Mouse (Mus musculus) granulocyte monocyte progenitor cell, adult 5-6 weeks (primary cell): ENCODE data around the gene Ccer2. TPM values are rescaled to one million over a fixed set of nuclear protein-coding genes. Genes with fewer than 3 reads are reported as not detected.

Source experiments
- ATAC-seq: replicated peaks from 2 replicates; pipeline ENCODE4 v1.8.0; 2016; ENCODE audit warnings: mild to moderate bottlenecking, moderate TSS enrichment, inconsistent platforms; ENCODE audit not compliant: poor library complexity, severe bottlenecking
- total RNA-seq, 2 experiments: library from RNA; stranded (forward) in 1 of 2; stranded (reverse) in 1 of 2; fragments of 200-712, 200-1000 nt in 1 of 2; fragments of >200 nt in 1 of 2; fragmentation: Nextera tagmentation in 1 of 2; gene quantifications; 2 replicates each; pipeline ENCODE4 v1.2.3; 2014 to 2017

Ccer2 gene
- total RNA-seq, 2 experiments from 2014 or later = not detected

GRCm38 (mm10) chr7:28788307-28789195, 32.6 kb downstream of the Ccer2 start, which contains the start of gene Rinl:
Gene Rinl, plus strand, starts transcription at chr7:28788969.
- peak; percentile 72 for ATAC-seq

DNA sequence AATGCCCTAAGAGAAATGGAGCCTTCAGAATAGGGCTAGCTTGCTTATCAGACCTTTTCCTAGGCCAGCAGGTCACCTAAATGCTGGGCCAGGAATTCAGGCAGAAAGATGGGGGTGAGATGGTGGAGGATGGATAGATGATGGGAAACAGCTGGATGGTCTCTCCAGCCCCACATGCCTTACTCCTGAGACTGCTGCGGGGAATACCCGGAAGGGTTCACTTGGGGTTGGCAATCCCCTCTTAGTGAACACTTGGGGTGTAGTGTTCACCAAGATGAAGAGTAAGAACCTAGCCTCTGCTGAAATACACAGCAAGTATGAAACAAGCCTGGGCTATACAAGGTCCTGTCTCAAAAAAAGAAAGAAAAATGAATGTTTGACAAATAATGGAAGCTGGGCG, 33.3 kb downstream of the Ccer2 start:
- no peak for ATAC-seq

GRCm38 (mm10) chr7:28790066-28790806, 34.3 kb downstream of the Ccer2 start:
- ATAC-seq = no peak

DNA sequence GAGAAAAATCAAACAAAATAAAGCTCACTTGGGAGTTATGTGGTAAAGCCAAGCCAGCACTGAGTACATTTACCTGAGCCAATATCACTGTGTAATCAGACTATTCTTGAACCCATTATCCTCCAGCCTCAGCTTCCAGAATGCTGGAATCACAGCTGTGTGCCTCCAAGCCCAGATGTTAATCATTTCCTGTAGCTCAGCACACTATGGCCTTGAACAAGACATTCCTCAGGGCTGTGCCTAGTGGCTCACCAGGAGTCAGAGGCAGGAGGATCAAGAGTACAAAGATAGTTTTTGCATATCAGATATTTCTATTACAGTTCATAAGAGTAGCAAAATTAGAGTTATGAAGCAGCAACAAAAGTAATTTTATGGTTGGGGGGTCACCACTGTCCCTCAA, 35.7 kb downstream of the Ccer2 start:
- ATAC-seq = no peak

- ATAC-seq = no peak
These were observed 36.6 kb downstream of the Ccer2 start for GRCm38 (mm10) chr7:28792391-28793185.

- no peak for ATAC-seq
These were observed 37.9 kb downstream of the Ccer2 start for GRCm38 (mm10) chr7:28793834-28794233.

GRCm38 (mm10) chr7:28794496-28794895, 38.5 kb downstream of the Ccer2 start:
- no peak for ATAC-seq

- peak; percentile 70 for ATAC-seq
These were observed 39.9 kb downstream of the Ccer2 start for GRCm38 (mm10) chr7:28795832-28796231.

DNA sequence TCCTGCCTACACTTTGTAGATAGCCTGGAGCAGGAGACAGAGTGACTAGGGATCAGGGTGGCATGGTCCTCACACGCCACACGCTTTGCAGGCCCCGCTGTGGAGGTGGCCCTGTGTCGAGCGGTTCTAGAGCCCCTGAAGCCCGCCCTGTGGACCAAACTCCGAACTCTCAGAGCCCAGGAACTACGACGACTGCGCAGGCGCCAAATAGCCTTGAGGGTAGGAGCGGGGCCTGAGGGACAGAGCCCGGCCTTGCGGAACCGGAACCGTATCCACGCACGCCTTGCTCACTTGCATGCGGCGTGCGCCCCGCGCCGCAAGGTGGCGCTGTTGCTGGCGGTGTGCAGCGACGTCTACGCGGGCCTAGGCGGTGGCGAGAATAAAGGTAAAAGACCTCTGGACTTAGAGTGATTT, 40.6 kb downstream of the Ccer2 start:
- ATAC-seq = peak; percentile 87

DNA sequence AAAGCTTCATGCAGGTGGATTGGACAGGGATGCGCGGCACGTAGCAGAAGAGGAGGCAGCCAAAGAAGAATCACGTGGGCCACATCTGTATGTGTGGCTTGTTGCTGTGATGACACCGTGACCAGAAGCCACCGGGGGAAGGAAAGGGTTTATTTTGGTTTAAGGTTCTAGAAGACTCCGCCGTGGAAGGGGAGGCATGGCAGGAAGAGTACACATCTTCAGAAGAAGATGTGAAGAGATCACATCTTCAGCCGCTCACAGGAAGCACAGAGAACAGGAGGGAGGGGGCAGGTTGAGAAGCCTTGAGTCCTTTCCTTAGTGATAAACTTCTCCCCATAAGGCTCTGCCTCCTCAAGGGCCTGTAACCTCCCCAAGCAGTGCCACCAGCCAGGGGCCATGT, 44.0 kb downstream of the Ccer2 start:
- no peak for ATAC-seq

DNA sequence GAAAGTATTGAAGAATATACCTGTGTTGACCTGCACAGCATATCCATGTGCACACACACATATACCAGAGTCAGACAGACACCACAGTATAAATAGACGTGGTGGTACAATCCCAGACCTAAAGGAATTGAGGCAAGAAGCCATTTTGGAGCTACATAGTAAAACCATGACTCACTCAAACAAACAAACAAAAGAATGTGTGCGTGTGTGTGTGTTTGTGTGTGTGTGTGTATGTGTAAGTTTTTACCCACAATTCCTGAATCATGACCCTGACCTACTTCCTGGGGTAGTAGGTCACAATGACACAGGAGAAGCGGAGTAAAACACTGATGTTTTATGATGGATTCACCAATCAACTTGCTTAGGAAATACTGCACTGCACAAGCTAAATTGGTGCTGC, 45.5 kb downstream of the Ccer2 start:
- ATAC-seq = no peak

DNA sequence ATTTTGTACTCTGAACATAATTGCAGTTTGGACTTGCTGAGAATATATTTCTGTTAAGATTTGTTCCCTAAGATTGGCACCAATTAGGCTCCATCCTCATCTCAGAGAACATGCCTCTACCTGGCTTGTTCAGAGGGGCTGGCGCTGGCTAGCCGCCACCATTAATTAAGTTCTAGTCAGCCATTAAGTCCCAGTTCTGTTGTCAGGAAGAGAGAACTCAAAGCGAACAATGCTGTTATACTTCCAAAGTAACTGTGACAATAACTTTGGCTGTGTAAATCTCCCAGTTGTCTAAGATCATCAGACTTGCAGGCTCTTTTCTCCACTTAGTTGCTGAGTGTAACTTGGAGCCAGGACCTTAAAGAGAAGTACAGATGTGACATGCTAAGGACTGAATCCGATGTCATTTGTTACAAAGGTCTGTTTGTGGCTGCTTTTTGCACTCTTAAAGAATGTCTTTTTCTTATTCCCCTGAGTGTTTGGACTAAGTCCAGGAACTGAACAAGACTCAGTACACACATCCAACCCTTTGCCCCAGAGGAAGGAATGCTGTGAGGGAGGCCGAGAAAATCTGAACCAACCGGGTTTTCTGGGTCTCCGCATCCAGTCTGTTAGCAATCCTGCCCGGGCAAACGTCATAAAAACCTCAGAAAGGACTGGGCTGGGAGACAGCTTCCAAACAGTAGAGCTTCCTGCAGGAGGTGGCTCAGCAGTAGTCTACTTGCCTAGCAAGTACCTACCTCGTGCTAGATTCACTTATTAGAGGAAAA, 46.1 kb downstream of the Ccer2 start:
- ATAC-seq = no peak

- peak; percentile 29; the same call in 1 of the 2 replicates for ATAC-seq
These were observed 47.0 kb downstream of the Ccer2 start for GRCm38 (mm10) chr7:28802846-28803588.

GRCm38 (mm10) chr7:28803756-28804155, 47.8 kb downstream of the Ccer2 start:
- no peak for ATAC-seq

DNA sequence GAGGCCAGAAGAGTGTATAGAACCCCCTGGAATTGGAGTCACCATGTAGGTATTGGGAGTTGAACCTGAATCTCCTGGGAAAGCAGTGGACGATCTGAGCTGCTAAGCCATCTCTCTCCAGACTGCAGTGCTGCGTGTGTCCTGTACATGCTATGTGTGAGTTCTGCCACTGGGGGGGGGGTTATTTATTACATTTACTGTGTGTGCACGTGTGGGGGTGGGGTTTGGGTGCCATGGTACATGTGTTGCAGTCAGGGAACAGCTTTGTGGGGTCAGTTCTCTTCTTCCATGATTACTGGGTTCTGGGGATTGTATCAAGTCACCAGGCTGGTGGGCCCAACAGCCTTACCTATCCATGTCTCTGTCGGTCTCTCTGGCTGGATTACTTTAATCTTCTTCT, 50.9 kb downstream of the Ccer2 start:
- no peak for ATAC-seq

DNA sequence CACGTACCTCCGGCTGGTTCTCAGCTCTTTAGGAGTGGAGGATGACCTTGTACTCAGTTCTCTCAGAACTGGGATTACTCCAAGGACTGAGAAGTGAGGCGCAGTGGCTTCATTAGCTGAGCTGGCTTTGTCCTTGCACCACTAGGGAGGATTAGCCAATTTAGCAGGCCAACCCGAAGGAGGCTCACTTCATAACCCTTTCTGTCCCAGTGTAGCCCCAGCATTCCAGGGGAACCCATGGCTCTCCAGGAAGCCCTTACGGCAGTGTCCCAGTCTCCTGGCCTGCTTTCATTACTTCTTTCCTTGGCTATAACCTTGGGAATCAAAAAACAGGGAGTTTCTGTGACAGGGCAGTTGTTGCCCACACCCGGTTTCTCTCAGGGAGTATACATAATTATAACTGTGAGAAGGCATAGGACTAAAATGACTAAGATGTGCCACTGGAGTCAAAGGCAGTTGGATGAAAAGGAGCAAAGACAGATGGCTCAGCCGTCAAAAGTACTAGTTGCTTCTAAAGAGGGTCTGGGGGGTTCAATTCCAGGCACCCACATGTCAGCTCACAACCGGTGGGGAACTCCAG, 51.8 kb downstream of the Ccer2 start:
- no peak for ATAC-seq

GRCm38 (mm10) chr7:28808221-28808941, 52.4 kb downstream of the Ccer2 start, which contains the start of gene Hnrnpl:
Gene Hnrnpl, plus strand, starts transcription at chr7:28808541.
- ATAC-seq = peak; percentile 17
